Mouse (Mus musculus) layer of hippocampus, adult 18-20 months (tissue): ENCODE results near the gene Tmem11. TPM values are rescaled to one million over a fixed set of nuclear protein-coding genes. Genes with fewer than 3 reads are reported as not detected.

Source experiments
- DNase-seq, 2 experiments: peaks; one replicate each; pipeline ENCODE4 v3.0.0; 2022; ENCODE audit warnings: low spot score in 2 of 2
- total RNA-seq, 2 experiments: library from RNA; stranded (reverse); gene quantifications; 2 replicates each; pipeline ENCODE4 v1.2.3; 2021

Gene Tmem11
- total RNA-seq, 2 experiments from 2014 or later = 29.4 to 30.7 TPM

DNA sequence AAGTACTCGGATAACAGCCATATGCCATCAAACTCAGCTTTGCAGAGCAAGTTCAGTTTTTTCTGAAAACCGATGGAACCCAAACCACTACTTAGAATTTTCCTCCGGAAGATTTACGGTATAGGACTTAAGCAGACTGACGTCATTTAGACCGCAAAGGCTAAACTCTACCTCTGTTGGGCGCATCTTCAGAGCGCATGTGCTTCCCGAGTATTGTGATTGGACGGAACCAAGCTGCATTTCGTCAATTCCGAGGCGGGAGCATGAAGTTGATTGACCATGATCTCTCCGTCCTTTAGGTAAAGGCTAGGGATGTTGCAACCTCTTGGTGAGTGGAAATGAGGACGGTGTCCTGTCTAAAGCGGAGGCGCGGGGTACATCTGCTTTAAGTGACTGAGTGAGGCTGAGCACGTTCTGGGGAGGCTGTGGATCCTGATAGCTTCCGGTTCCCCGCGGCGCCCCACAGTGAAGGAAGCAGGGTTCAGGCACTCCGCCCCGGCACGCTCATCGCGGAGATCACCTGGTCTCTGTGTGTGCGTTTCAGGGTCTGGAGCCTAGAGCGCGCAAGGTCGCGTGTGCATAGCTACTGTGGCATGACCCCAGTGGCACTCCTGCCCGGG, 48.5 kb downstream of the Tmem11 start, which contains the start of gene Dhrs7b:
TSS of gene Dhrs7b (plus strand) at position 199 of the 620 bp plus-strand sequence.
- peak; percentile 88 to 95 for DNase-seq

DNA sequence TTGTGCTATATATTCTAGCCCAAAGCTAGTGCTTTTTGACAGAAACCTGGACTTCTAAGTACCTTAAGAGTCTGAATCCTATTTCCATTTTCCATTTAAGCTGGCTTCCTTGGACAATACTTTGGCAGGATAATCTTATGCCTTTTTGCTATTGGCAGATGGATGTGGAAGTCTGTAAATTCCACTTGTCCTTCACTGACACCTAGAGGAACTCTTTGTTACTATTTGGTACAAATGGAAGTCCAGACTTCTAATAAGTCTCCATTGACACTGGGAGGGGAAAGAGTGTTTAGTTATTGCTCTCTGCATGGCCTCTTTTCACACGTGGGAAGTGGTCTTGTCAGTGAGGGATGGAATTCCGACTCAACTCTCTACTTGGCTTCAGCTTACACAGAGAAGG, 50.2 kb downstream of the Tmem11 start:
- DNase-seq = no peak

DNA sequence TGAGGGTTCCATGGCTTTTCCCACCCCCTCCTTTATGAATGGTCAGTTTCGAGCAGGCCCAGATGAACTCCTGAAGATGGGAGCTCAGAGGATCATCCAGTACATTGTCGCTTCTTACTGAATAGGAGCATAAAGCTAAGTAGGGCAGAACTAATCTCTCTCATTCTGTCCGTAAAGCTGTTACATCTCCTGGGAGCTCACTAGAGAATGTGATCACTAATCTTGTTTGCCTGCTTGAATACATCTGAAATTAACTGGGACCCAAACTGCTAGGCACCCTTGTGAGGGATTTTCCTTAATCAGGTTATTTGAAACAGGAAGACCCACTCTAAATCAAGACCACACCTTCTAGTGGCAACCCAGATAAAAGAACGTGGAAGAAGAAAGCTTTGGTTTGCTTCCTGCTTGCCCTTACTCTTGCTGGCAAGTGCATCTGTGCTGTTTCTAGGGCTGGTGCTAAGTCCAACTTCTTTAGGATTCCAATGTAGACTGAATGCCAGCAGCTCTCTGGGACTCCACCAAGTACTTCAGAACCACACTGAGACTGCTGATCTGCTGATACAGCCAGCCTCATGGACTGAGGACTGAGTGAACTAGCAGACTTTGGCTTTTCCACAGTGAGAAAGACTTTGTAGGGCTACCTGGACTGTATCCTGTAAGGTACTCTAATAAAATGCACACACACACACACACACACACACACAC, 51.7 kb downstream of the Tmem11 start:
- no peak for DNase-seq

DNA sequence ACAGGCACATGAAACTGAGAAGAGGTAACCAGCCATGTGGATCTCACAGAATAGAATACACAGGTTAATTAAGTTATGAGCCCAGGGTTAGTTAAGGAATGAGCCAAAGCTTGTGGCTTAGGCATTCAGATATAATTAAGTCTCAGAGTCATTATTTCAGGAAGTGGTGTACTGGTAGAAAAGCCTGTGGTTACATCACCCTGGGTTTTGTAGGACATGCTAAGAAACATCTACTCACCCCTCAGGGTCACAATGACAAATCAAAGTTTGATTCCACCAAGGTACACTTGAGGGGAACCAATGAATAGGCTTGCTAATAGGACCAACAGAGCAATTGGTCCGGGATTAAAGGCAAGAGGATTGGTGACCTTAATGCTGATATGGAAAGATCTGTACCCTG, 52.4 kb downstream of the Tmem11 start:
- no peak for DNase-seq

DNA sequence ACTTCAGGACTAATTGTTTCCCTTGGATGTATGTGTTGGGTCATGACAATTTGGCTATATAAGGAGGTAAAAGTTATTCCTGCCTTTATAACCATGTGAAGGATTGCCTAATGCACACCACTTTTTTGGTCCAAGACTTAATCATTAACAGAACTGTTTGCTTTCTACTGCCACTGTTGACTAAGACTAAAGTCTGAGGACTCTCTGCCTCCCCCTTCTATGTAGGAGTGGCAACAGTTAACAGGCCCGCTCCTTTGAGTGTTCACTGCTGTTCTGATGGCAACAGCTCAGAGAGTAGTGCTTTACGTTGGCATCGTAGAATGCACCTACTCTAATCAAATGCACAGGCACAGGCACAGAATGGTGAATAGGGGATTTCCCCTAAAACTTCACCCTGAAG, 53.9 kb downstream of the Tmem11 start:
- no peak for DNase-seq

DNA sequence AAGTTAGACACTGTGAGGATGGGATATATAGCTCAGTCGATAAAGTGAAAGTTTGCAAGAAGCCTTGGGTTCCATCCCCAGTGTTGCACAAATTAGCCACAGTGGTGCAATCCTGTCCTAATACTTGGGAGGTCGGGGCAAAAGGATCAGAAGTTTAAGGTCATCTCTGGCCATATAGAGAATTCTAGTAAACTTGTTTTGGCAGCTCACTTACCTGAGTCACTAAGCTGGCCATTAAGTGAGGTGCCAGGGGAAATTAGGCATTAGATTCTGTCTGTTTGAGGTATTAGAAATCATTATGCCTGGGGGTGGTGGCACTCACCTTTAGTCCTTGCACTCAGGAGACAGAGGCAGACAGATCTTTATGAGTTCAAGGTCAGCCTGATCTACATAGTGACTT, 55.3 kb downstream of the Tmem11 start:
- no peak for DNase-seq

DNA sequence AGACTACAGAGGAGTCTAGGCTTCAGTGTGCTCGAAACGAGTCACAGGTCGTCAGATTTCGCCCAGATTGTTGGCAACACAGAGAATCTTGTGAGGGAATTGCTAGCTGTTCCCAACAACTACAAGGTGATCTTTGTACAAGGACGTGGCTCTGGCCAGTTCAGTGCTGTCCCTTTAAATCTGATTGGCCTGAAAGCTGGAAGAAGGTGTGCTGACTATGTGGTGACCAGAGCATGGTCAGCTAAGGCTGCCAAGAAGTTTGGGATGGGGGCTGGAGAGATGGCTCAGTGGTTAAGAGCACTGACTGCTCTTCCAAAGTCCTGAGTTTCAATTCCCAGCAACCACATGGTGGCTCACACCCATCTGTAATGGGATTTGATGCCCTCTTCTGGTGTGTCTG, 62.7 kb downstream of the Tmem11 start:
- DNase-seq = no peak

Other genes starting within 250 kb of the Tmem11 start
- 10 to 100 TPM; 39.2 to 41.1 TPM for gene Llgl1, start 179.5 kb downstream of the Tmem11 start, total RNA-seq
- 10 to 100 TPM; 63.4 to 63.6 TPM for gene Flii, start 152.0 kb downstream of the Tmem11 start, total RNA-seq
- 10 to 100 TPM; 22.9 to 26.2 TPM for gene Mief2, start 150.9 kb downstream of the Tmem11 start, total RNA-seq
- gene Top3a, start 101.9 kb downstream of the Tmem11 start, total RNA-seq = 1 to 10 TPM; 5.7 to 6.0 TPM
- 10 to 100 TPM; 32.9 to 34.1 TPM for gene Smcr8, start 101.7 kb downstream of the Tmem11 start, total RNA-seq
- 1 to 10 TPM; 5.1 to 7.2 TPM for gene Shmt1, start 67.6 kb downstream of the Tmem11 start, total RNA-seq
- gene Dhrs7b, start 48.6 kb downstream of the Tmem11 start, total RNA-seq = 10 to 100 TPM; 27.2 to 30.8 TPM
- 10 to 100 TPM in 1 of 2 experiments, 1 to 10 TPM in 1; 9.6 to 12.1 TPM for gene Natd1, start 35.5 kb upstream of the Tmem11 start, total RNA-seq
- gene Map2k3, start 52.8 kb upstream of the Tmem11 start, total RNA-seq = 10 to 100 TPM; 12.0 to 12.8 TPM
- gene Kcnj12, start 143.3 kb upstream of the Tmem11 start, total RNA-seq = 1 to 10 TPM; 6.6 to 8.8 TPM
- under 1 TPM; 0.67 to 0.79 TPM for gene Tnfrsf13b, start 247.5 kb upstream of the Tmem11 start, total RNA-seq